Mouse (Mus musculus) megakaryocyte, embryonic 14.5 days (primary cell): ENCODE measurements around the gene Ifi27l2b. TPM values are rescaled to one million over a fixed set of nuclear protein-coding genes. Genes with fewer than 3 reads are reported as not detected.

Experiments
- H3K27me3 ChIP-seq: replicated peaks from 2 replicates; pipeline ENCODE3; 2012; ENCODE audit warnings: inconsistent platforms
- H3K36me3 ChIP-seq: replicated peaks from 2 replicates; pipeline ENCODE3; 2012; ENCODE audit warnings: low read length, inconsistent platforms, mixed read lengths
- H3K4me1 ChIP-seq: 2 replicates; pipeline ENCODE4 v1.6.1; 2012; ENCODE audit warnings: inconsistent platforms
- H3K4me3 ChIP-seq: replicated peaks from 2 replicates; pipeline ENCODE3; 2012; ENCODE audit warnings: moderate library complexity, mild to moderate bottlenecking, inconsistent platforms
- H3K9me3 ChIP-seq: 2 replicates; pipeline ENCODE4 v1.6.1; 2012; ENCODE audit warnings: inconsistent platforms
- FLI1 ChIP-seq: IDR thresholded peaks from 2 replicates; pipeline ENCODE4 v1.6.1; 2012; ENCODE audit warnings: low read length, inconsistent platforms, mixed read lengths
- GATA1 ChIP-seq: IDR thresholded peaks from 3 replicates; pipeline ENCODE4 v1.6.1; 2012; ENCODE audit warnings: mixed read lengths, low read length, inconsistent platforms, borderline replicate concordance
- polyA plus RNA-seq: library from polyadenylated mRNA; stranded (reverse); fragments of >175 nt; gene quantifications from 2 replicates; pipeline ENCODE4 v1.2.3, GENCODE M21; 2012; ENCODE audit warnings: low replicate concordance; ENCODE audit not compliant: insufficient read depth

The Ifi27l2b gene
- polyA plus RNA-seq, 1 experiment, result not detected

GRCm38 (mm10) chr12:103443524-103443923 lies 13.5 kb downstream of the Ifi27l2b start, which contains the start of gene Ifi27l2a:
Ifi27l2a (minus strand) TSS chr12:103443680.
- Histone ChIP-seq H3K4me1 (no peaks in the 10 kb centered on the region), H3K9me3 (no peaks in the 10 kb centered on the region), H3K27me3 (peaks cover 27% of the 10 kb centered on the region), H3K4me3 (peak within 1 kb of the TSS; percentile 26), H3K36me3 (peaks cover 24% of the 10 kb centered on the region)
- TF ChIP-seq GATA1 (no peak), FLI1 (no peak)

DNA sequence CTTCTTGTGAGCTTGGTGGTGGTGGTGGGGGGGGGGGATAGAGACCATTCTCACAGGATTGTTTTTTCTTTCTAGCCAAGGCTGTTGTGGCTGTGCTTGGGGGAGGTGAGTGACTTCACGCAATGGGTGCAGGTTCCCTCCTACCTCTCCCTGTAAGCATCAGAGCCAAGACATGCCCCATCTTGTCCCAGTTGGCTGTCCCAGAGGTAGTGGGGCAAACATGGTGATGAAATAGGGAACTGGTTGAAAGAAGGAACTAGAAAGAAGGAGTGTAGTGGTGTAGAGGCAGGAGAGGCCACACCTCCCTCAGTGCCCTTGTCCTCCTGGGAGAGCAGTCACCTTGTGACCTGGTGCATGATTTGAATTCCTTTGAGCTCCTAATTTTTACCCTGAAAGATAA lies 19.4 kb downstream of the Ifi27l2b start:
- no peaks in the 10 kb centered on the region for H3K9me3 ChIP-seq
- peaks cover 18% of the 10 kb centered on the region for H3K27me3 ChIP-seq
- H3K4me1 ChIP-seq, result peaks cover 14% of the 10 kb centered on the region
- TF ChIP-seq FLI1, result no peak
- no peak for TF ChIP-seq GATA1
- H3K36me3 ChIP-seq, result peaks cover 51% of the 10 kb centered on the region
- H3K4me3 ChIP-seq, result no peak overlapping the region

GRCm38 (mm10) chr12:103434861-103435260 lies 22.2 kb downstream of the Ifi27l2b start:
- peaks cover 6% of the 10 kb centered on the region for H3K27me3 ChIP-seq
- H3K9me3 ChIP-seq, result no peaks in the 10 kb centered on the region
- no peak for TF ChIP-seq GATA1
- no peak for TF ChIP-seq FLI1
- peaks cover 40% of the 10 kb centered on the region for H3K36me3 ChIP-seq
- H3K4me1 ChIP-seq, result peaks cover 17% of the 10 kb centered on the region
- peak overlapping the region; percentile 80 for H3K4me3 ChIP-seq

- H3K4me1 ChIP-seq, result peaks cover 17% of the 10 kb centered on the region
- peak within 1 kb of the TSS; percentile 80 for H3K4me3 ChIP-seq
- H3K9me3 ChIP-seq, result no peaks in the 10 kb centered on the region
- TF ChIP-seq FLI1, result no peak
- TF ChIP-seq GATA1, result no peak
- peaks cover 33% of the 10 kb centered on the region for H3K36me3 ChIP-seq
- H3K27me3 ChIP-seq, result peaks cover 6% of the 10 kb centered on the region
Measured at GRCm38 (mm10) chr12:103433986-103434731, 22.9 kb downstream of the Ifi27l2b start, which contains the start of gene Ifi27. Ifi27 (plus strand) TSS chr12:103434211.

DNA sequence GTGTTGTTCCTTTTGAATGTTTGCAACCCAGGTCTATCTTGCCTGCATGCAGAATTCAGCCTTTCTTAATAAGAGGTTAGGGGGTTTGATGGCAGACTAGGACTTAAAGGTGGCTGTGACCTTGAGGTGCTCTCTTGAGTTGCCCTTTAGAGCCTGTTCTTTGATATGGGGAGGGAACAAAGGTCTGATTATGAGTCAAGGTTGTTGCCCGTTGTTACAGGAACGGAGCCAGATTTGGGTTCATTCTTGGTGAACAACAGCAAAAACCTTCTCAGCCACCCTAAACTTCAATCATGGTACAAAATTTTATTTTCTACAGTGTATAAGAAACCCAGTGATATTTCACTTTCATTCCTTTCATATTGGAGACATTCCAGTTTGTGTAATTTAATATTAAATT lies 23.6 kb downstream of the Ifi27l2b start:
- Histone ChIP-seq H3K4me1 (peaks cover 20% of the 10 kb centered on the region), H3K36me3 (peaks cover 26% of the 10 kb centered on the region), H3K27me3 (peaks cover 6% of the 10 kb centered on the region), H3K4me3 (no peak overlapping the region), H3K9me3 (no peaks in the 10 kb centered on the region)
- TF ChIP-seq GATA1 (no peak), FLI1 (no peak)

DNA sequence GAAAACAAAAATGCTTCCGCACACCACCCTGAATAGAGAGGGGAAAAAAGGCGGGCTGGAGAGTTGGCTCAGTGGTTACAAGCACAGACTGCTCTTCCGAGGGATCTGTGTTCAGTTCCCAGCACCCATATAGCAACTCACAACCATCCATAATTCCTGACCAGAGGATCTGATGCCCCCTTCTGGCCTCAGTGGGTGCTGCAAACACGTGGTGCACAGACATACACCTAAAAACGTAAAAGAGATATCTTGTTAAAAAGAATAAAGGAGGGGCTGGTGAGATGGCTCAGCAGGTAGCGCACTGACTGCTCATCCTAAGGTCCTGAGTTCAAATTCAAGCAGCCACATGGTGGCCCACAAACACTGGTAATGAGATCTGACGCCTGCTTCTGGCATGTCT lies 30.3 kb downstream of the Ifi27l2b start:
- Histone ChIP-seq H3K27me3 (peaks cover 4% of the 10 kb centered on the region), H3K9me3 (no peaks in the 10 kb centered on the region), H3K36me3 (peaks cover 23% of the 10 kb centered on the region), H3K4me1 (peaks cover 44% of the 10 kb centered on the region), H3K4me3 (no peak overlapping the region)
- TF ChIP-seq GATA1, result no peak
- no peak for TF ChIP-seq FLI1

- Histone ChIP-seq H3K36me3 (peaks cover 30% of the 10 kb centered on the region), H3K9me3 (no peaks in the 10 kb centered on the region), H3K4me1 (peaks cover 51% of the 10 kb centered on the region), H3K27me3 (peaks cover 4% of the 10 kb centered on the region), H3K4me3 (peak within 1 kb of the TSS; percentile 95)
- TF ChIP-seq FLI1 (peak; percentile 60; the same call in 1 of the 2 replicates), GATA1 (peak; percentile 85)
Measured at GRCm38 (mm10) chr12:103425729-103426470, 31.1 kb downstream of the Ifi27l2b start, which contains the start of gene Ddx24. Ddx24 (minus strand) TSS chr12:103425830.

GRCm38 (mm10) chr12:103425016-103425728 lies 31.9 kb downstream of the Ifi27l2b start:
- Histone ChIP-seq H3K36me3 (peaks cover 34% of the 10 kb centered on the region), H3K9me3 (no peaks in the 10 kb centered on the region), H3K27me3 (peaks cover 2% of the 10 kb centered on the region), H3K4me3 (peak overlapping the region; percentile 95), H3K4me1 (peaks cover 52% of the 10 kb centered on the region)
- TF ChIP-seq GATA1 (no peak), FLI1 (no peak)

- Histone ChIP-seq H3K36me3 (peaks cover 100% of the 10 kb centered on the region), H3K27me3 (no peaks in the 10 kb centered on the region), H3K4me1 (peaks cover 8% of the 10 kb centered on the region; the same call in 1 of the 2 replicates), H3K9me3 (no peaks in the 10 kb centered on the region), H3K4me3 (no peak overlapping the region)
- TF ChIP-seq GATA1 (no peak), FLI1 (no peak)
Measured at GRCm38 (mm10) chr12:103408144-103408543, 48.9 kb downstream of the Ifi27l2b start.

DNA sequence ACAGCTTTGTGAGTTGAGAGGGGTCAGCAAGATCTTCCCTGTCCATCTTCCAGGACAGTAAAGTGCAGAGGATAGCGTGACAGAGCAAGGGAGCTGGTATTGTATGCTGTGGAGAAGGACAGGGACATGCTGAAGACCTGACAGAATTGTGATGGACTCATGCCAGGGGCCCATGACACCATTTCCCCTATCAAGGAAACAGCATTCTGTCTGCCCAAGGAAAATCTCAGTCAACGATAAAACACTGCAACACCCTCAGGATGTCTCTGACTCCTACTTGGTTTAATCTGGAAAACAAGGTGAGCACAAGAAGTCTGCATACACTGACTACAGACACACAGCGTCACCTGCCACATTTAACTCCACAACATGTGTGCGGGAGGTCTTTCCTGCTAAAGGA lies 49.3 kb downstream of the Ifi27l2b start, which contains the start of gene 9330161L09Rik:
Gene 9330161L09Rik (minus strand): TSS at position 101 of the 400 bp plus-strand sequence.
- H3K4me3 ChIP-seq, result no peak within 1 kb of the TSS
- H3K36me3 ChIP-seq, result peaks cover 100% of the 10 kb centered on the region
- H3K4me1 ChIP-seq, result peaks cover 7% of the 10 kb centered on the region; the same call in 1 of the 2 replicates
- no peaks in the 10 kb centered on the region for H3K27me3 ChIP-seq
- TF ChIP-seq GATA1 (no peak), FLI1 (no peak)
- no peaks in the 10 kb centered on the region for H3K9me3 ChIP-seq
